Mouse (Mus musculus) MEL (cell line): ENCODE results near the gene Cdh16. TPM values are rescaled to one million over a fixed set of nuclear protein-coding genes. Genes with fewer than 3 reads are reported as not detected.

ENCODE experiments used
- DNase-seq: peaks from one replicate; pipeline ENCODE4 v3.0.0; 2011; ENCODE audit warnings: low read depth, low spot score
- H3K27ac ChIP-seq: 2 replicates; pipeline ENCODE4 v1.5.1; 2012; ENCODE audit warnings: low read depth, mild to moderate bottlenecking, control low read depth, low read length, moderate library complexity; ENCODE audit not compliant: control insufficient read depth
- H3K27me3 ChIP-seq, 2 experiments: fragments of 150-350 bp in 1 of 2; sonication (generic) in 1 of 2; 2 replicates each; pipeline ENCODE4 v1.6.1; 2012; ENCODE audit warnings: low read length in 2 of 2, mild to moderate bottlenecking in 2 of 2, improper control_type of control experiment in 1 of 2, moderate library complexity in 1 of 2; ENCODE audit not compliant: insufficient read depth in 2 of 2, control insufficient read depth in 1 of 2
- H3K36me3 ChIP-seq, 2 experiments: 2 replicates each; pipeline ENCODE4 v1.6.1; 2012 to 2014; ENCODE audit warnings: low read length in 2 of 2, improper control_type of control experiment in 1 of 2, inconsistent platforms in 1 of 2, mild to moderate bottlenecking in 1 of 2; ENCODE audit not compliant: insufficient read depth in 2 of 2, control insufficient read depth in 1 of 2
- H3K4me1 ChIP-seq, 2 experiments: fragments of 150-350 bp in 1 of 2; sonication (generic) in 1 of 2; 2 replicates each; pipeline ENCODE4 v1.6.1; 2012; ENCODE audit warnings: low read length in 2 of 2, improper control_type of control experiment in 1 of 2, mild to moderate bottlenecking in 1 of 2; ENCODE audit not compliant: insufficient read depth in 2 of 2, control insufficient read depth in 1 of 2
- H3K4me3 ChIP-seq, 2 experiments: fragments of 150-350 bp in 1 of 2; sonication (generic) in 1 of 2; 2 replicates each; pipeline ENCODE4 v1.5.1; 2012; ENCODE audit warnings: low read depth in 2 of 2, low read length in 2 of 2, mild to moderate bottlenecking in 2 of 2, moderate library complexity in 2 of 2, control low read depth in 1 of 2, improper control_type of control experiment in 1 of 2; ENCODE audit not compliant: control insufficient read depth in 1 of 2, insufficient read depth in 1 of 2
- H3K79me2 ChIP-seq: 2 replicates; pipeline ENCODE4 v1.6.1; 2012; ENCODE audit warnings: mild to moderate bottlenecking, low read length, moderate library complexity; ENCODE audit not compliant: control insufficient read depth, poor library complexity, insufficient read depth
- H3K9ac ChIP-seq: 2 replicates; pipeline ENCODE4 v1.6.1; 2012; ENCODE audit warnings: low read depth, mild to moderate bottlenecking, control low read depth, low read length, moderate library complexity; ENCODE audit not compliant: control insufficient read depth, poor library complexity, severe bottlenecking
- H3K9me3 ChIP-seq: fragments of 150-350 bp; sonication (generic); replicated peaks from 2 replicates; pipeline ENCODE4 v1.6.1; 2012; ENCODE audit warnings: mild to moderate bottlenecking, low read length, improper control_type of control experiment, moderate library complexity; ENCODE audit not compliant: insufficient read depth
- CHD1 ChIP-seq: IDR thresholded peaks from 2 replicates; pipeline ENCODE4 v1.6.1; 2012; ENCODE audit warnings: low read depth, mild to moderate bottlenecking, inconsistent platforms, low read length, improper control_type of control experiment
- E2F4 ChIP-seq: IDR thresholded peaks from 2 replicates; pipeline ENCODE4 v1.6.1; 2011; ENCODE audit warnings: low read depth, low read length, improper control_type of control experiment, borderline replicate concordance
- EP300 ChIP-seq, 2 experiments: IDR thresholded peaks; 2 replicates each; pipeline ENCODE4 v1.6.1; 2011; ENCODE audit warnings: improper control_type of control experiment in 2 of 2, low read length in 2 of 2, low read depth in 1 of 2, mild to moderate bottlenecking in 1 of 2
- GABPA ChIP-seq: IDR thresholded peaks from 2 replicates; pipeline ENCODE4 v1.6.1; 2012; ENCODE audit warnings: low read depth, mild to moderate bottlenecking, inconsistent platforms, low read length, improper control_type of control experiment, moderate library complexity
- GATA1 ChIP-seq: IDR thresholded peaks from 2 replicates; pipeline ENCODE4 v1.6.1; 2011; ENCODE audit warnings: low read depth, low read length, improper control_type of control experiment
- HCFC1 ChIP-seq: IDR thresholded peaks from 2 replicates; pipeline ENCODE4 v1.6.1; 2012; ENCODE audit warnings: low read depth, mild to moderate bottlenecking, inconsistent platforms, low read length, improper control_type of control experiment, moderate library complexity
- JUND ChIP-seq: IDR thresholded peaks from 2 replicates; pipeline ENCODE4 v1.6.1; 2011; ENCODE audit warnings: low read depth, mild to moderate bottlenecking, improper control_type of control experiment, low read length
- KAT2A ChIP-seq: conservative IDR thresholded peaks from 2 replicates; pipeline ENCODE4 v1.6.1; 2012; ENCODE audit warnings: low read depth, low read length, improper control_type of control experiment, inconsistent platforms
- MAX ChIP-seq: IDR thresholded peaks from 2 replicates; pipeline ENCODE4 v1.6.1; 2011; ENCODE audit warnings: low read length, improper control_type of control experiment
- MAZ ChIP-seq: IDR thresholded peaks from 2 replicates; pipeline ENCODE4 v1.6.1; 2012; ENCODE audit warnings: low read depth, mild to moderate bottlenecking, inconsistent platforms, low read length, improper control_type of control experiment
- NRF1 ChIP-seq: IDR thresholded peaks from 2 replicates; pipeline ENCODE4 v1.6.1; 2014; ENCODE audit warnings: low read depth, mild to moderate bottlenecking, inconsistent platforms, low read length, improper control_type of control experiment, moderate library complexity; ENCODE audit not compliant: poor library complexity, insufficient read depth, severe bottlenecking
- POLR2AphosphoS2 ChIP-seq: IDR thresholded peaks from 2 replicates; pipeline ENCODE4 v1.6.1; 2011; ENCODE audit warnings: low read length, improper control_type of control experiment
- POLR2AphosphoS5 ChIP-seq: IDR thresholded peaks from 2 replicates; pipeline ENCODE4 v1.6.1; 2012; ENCODE audit warnings: low read depth, borderline replicate concordance, mild to moderate bottlenecking, inconsistent platforms, low read length, moderate library complexity, mixed read lengths
- RCOR1 ChIP-seq: IDR thresholded peaks from 2 replicates; pipeline ENCODE4 v1.6.1; 2012; ENCODE audit warnings: low read depth, mild to moderate bottlenecking, inconsistent platforms, low read length, improper control_type of control experiment
- SIN3A ChIP-seq: IDR thresholded peaks from 2 replicates; pipeline ENCODE4 v1.6.1; 2012; ENCODE audit warnings: low read length, improper control_type of control experiment, inconsistent platforms
- TAL1 ChIP-seq: IDR thresholded peaks from 2 replicates; pipeline ENCODE4 v1.6.1; 2012; ENCODE audit warnings: mild to moderate bottlenecking, inconsistent platforms, low read length, moderate library complexity, mixed read lengths
- UBTF ChIP-seq: IDR thresholded peaks from 2 replicates; pipeline ENCODE4 v1.6.1; 2012; ENCODE audit warnings: low read depth, mild to moderate bottlenecking, inconsistent platforms, low read length, improper control_type of control experiment, moderate library complexity, borderline replicate concordance; ENCODE audit not compliant: insufficient read depth
- USF1 ChIP-seq: IDR thresholded peaks from 2 replicates; pipeline ENCODE4 v1.6.1; 2014; ENCODE audit warnings: low read depth, mild to moderate bottlenecking, inconsistent platforms, low read length, improper control_type of control experiment, moderate library complexity
- USF2 ChIP-seq, 2 experiments: IDR thresholded peaks; 2 replicates each; pipeline ENCODE4 v1.6.1; 2011 to 2012; ENCODE audit warnings: improper control_type of control experiment in 2 of 2, low read length in 2 of 2, borderline replicate concordance in 1 of 2, inconsistent platforms in 1 of 2, low read depth in 1 of 2, mild to moderate bottlenecking in 1 of 2; ENCODE audit not compliant: insufficient read depth in 1 of 2
- ZNF384 ChIP-seq: IDR thresholded peaks from 2 replicates; pipeline ENCODE4 v1.6.1; 2012; ENCODE audit warnings: low read depth, mild to moderate bottlenecking, inconsistent platforms, low read length, improper control_type of control experiment
- polyA plus RNA-seq, 2 experiments: library from polyadenylated mRNA; stranded (reverse) in 1 of 2; unstranded in 1 of 2; fragments of >175 nt in 1 of 2; fragments of >200 nt in 1 of 2; gene quantifications; 2 replicates each; pipeline versions ENCODE4 v1.2.1 to v1.2.4; 2012; ENCODE audit warnings: low replicate concordance in 2 of 2, low read depth in 1 of 2; ENCODE audit not compliant: insufficient read length in 2 of 2, insufficient read depth in 1 of 2, missing spikeins in 1 of 2
- total RNA-seq: library from RNA; depleted of rRNA; stranded (reverse); fragments of 300-350 nt; gene quantifications from 2 replicates; pipeline ENCODE4 v1.2.3, GENCODE M21; 2012

The Cdh16 gene
- total and polyA plus RNA-seq, 3 experiments: 0.45 TPM; not detected in 2

DNA sequence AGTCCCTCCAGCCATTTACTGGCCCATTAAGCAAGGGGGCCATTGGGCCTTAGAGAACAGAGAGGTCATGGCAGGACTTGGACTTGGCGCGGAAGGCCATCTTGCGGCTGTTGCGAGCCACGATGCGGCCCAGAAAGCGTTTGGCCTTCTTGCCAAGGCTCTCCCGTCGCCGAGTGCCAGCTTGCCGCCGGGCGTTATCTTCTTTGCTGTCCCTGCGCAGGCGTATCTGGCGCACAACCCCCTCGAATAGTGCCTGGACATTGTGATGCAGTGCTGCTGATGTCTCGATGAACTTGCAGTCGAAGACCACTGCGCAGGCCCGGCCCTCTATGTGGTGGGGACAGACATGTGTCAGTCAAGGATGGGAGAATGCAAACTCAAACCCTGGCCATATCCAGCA lies 4.2 kb upstream of the Cdh16 start:
- H3K4me1 ChIP-seq: peaks cover 6 to 20% of the 10 kb centered on the region in 2 experiments
- no peak overlapping the region for H3K27ac ChIP-seq
- TF ChIP-seq EP300 (IDR thresholded peaks at IDR 0.05; ENCODE audit: low read depth in 1 of 2, low read length in 2 of 2) (no peak), USF2 (IDR thresholded peaks at IDR 0.05; ENCODE audit: borderline replicate concordance in 1 of 2, insufficient read depth in 1 of 2, low read depth in 1 of 2, low read length in 2 of 2) (no peak), GABPA (no peak), SIN3A (no peak), KAT2A (no peak), MAZ (no peak), E2F4 (no peak)
- no peaks in the 10 kb centered on the region for H3K9me3 ChIP-seq
- H3K9ac ChIP-seq: no peak overlapping the region
- peaks cover 0 to 10% of the 10 kb centered on the region in 2 experiments; a peak in 2 of 4 replicates for H3K36me3 ChIP-seq
- no peaks in the 10 kb centered on the region for H3K79me2 ChIP-seq
- no peaks in the 10 kb centered on the region for H3K27me3 ChIP-seq
- no peak overlapping the region for H3K4me3 ChIP-seq
- DNase-seq: no peak

DNA sequence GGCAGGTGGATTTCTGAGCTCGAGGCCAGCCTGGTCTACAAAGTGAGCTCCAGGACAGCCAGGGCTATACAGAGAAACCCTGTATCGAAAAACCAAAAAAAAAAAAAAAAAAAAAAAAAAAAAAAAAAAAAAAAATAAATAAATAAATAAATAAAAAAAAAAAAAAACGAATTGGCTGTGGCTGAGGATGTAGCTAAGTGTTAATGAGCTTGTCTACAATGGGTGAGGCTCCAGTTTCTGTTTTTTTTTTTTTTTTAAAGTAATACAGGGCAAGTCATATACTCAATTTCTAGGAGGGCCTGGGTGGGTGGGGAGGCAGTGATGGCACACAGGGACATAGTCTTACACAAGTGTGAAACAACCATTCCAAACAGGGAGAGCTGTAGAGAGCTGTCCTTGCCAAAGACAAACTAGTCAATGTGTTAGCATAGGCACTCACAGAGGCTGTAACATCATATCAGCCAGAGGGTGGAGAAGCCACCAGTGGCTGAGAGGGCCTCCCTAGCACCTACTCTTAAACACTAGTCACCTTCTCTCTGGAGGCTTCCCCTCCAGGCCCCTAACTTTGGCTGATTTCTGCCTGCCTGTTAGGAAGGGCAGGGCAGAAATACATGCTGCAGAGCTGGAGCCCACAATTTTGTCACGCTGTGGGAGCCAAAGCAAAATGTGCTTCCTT lies 3.0 kb upstream of the Cdh16 start:
- no peaks in the 10 kb centered on the region for H3K79me2 ChIP-seq
- H3K27me3 ChIP-seq: no peaks in the 10 kb centered on the region
- no peak overlapping the region for H3K4me3 ChIP-seq
- H3K27ac ChIP-seq: no peak overlapping the region
- peaks cover 0 to 10% of the 10 kb centered on the region in 2 experiments; a peak in 2 of 4 replicates for H3K36me3 ChIP-seq
- H3K9me3 ChIP-seq: no peaks in the 10 kb centered on the region
- DNase-seq: no peak
- peaks cover 6 to 20% of the 10 kb centered on the region in 2 experiments for H3K4me1 ChIP-seq
- TF ChIP-seq NRF1 (no peak), POLR2AphosphoS2 (no peak), ZNF384 (peak; percentile 68), UBTF (no peak)
- TF ChIP-seq, all 39 proteins: peak for 1
- no peak overlapping the region for H3K9ac ChIP-seq

DNA sequence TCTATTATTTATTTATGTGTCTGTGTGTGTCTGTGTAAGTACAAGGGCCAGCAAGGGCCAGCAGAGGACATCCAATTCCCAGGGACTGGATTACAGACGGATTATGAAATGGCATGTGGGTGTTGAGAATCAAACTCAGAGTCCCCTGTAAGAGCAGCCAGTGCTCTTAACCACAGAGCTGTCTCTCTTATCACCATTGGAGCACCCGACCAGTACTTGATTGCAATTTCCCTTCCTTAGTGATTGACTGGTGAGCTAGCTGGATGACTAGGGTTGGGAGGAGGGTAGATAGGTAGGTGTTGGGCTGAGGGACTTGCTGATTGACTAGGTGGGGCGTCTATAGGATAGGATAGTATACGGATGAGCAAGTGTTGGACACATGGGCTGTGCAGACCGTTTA lies 3.4 kb downstream of the Cdh16 start:
- Histone ChIP-seq H3K9ac (no peak overlapping the region), H3K4me3 (no peak overlapping the region), H3K36me3 (peaks cover 0 to 8% of the 10 kb centered on the region in 2 experiments; a peak in 2 of 4 replicates), H3K79me2 (no peaks in the 10 kb centered on the region), H3K4me1 (peaks cover 0 to 15% of the 10 kb centered on the region in 2 experiments; a peak in 2 of 4 replicates), H3K27me3 (no peaks in the 10 kb centered on the region)
- TF ChIP-seq JUND (no peak), TAL1 (peak; percentile 16; the same call in 1 of the 2 replicates), GATA1 (0 out of 2 replicates have a peak, but pooled peaks have one; percentile 40), RCOR1 (peak; percentile 75), CHD1 (no peak), NRF1 (no peak), MAX (no peak), POLR2AphosphoS5 (no peak), HCFC1 (no peak), EP300 (IDR thresholded peaks at IDR 0.05; ENCODE audit: low read depth in 1 of 2, low read length in 2 of 2) (peak in 1 of 2 experiments; percentile 26; a peak in 3 of 4 replicates), USF1 (no peak)
- TF ChIP-seq, all 39 proteins: peak for 4
- no peak overlapping the region for H3K27ac ChIP-seq
- peak; percentile 55 for DNase-seq
- no peaks in the 10 kb centered on the region for H3K9me3 ChIP-seq
